ENCODE assay signal across 9 mouse cellular contexts in the genomic region with DNA sequence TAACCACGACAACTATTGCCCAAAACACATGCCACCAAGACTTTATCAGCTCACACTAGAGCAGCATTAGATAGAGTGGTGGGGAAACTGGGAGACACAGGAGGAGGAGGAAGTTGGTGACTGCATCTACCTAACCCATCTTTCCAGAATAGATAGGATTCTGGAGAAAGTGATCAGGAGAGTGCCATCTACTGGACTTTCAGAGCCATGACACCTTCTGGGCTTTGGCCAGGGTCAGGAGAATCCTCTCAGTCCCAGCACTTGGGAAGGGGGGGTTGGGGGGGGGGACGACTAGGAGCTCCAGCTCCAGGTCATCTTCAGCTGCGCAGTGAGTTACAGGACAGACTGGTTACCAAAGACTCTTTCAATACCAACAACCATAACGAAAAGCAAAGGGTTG. TPM values are rescaled to one million over a fixed set of nuclear protein-coding genes. Genes with fewer than 3 reads are reported as not detected.
DNase-seq lines count a peak whose midpoint lies in the region; ATAC-seq and TF ChIP-seq lines count a peak whose summit lies in the region.
"Had no signal": no experiment of that assay in that cellular context is flagged by ENCODE, and none has a peak within 500 bp of the region (broad histone marks: within the 10 kb centered on the region; RNA-seq: fewer than 3 reads in every experiment).

No protein-coding gene starts in this region.

- H3K27me3 ChIP-seq in forebrain, embryonic 15.5 days: no peaks in the 10 kb centered on the region
- H3K27me3 ChIP-seq: hindbrain, embryonic 15.5 days had no signal

- H3K27ac ChIP-seq in cortical plate, adult 2 months (ENCODE audit: insufficient read depth, low read length): no peak overlapping the region
- no peak overlapping the region for H3K27ac ChIP-seq in forebrain, embryonic 15.5 days (replicated peaks)
- H3K27ac ChIP-seq: hindbrain, embryonic 15.5 days had no signal

- peaks cover 36% of the 10 kb centered on the region for H3K36me3 ChIP-seq in forebrain, embryonic 15.5 days

- no peaks in the 10 kb centered on the region for H3K9me3 ChIP-seq in forebrain, embryonic 15.5 days
- H3K9me3 ChIP-seq: hindbrain, embryonic 15.5 days had no signal

- 45% methylated on average over 4 of the region's 4 CpGs for WGBS in forebrain, embryonic 15.5 days

- H3K4me2 ChIP-seq in forebrain, embryonic 15.5 days (replicated peaks): no peak overlapping the region
- H3K4me2 ChIP-seq: hindbrain, embryonic 15.5 days had no signal

- no peak overlapping the region for H3K4me3 ChIP-seq in cortical plate, adult 2 months (ENCODE audit: insufficient read depth, low read length)
- H3K4me3 ChIP-seq in forebrain, embryonic 15.5 days: no peak overlapping the region
- H3K4me3 ChIP-seq: hindbrain, embryonic 15.5 days had no signal

- H3K4me1 ChIP-seq in cortical plate, adult 2 months (ENCODE audit: control insufficient read depth, insufficient read depth, low read length): no peaks in the 10 kb centered on the region
- H3K4me1 ChIP-seq in forebrain, embryonic 15.5 days: no peaks in the 10 kb centered on the region

- peak; percentile 61 to 76 for DNase-seq in cerebellum, postnatal 10 days
- DNase-seq in cerebellum, adult 8-10 months: no peak
- peak; percentile 53 to 56 for DNase-seq in kidney, postnatal 4 days
- DNase-seq in kidney, adult 9 months: no peak
- peak; percentile 39 for DNase-seq in A20 (ENCODE audit: low read depth, low spot score)
- DNase-seq in ovary, postnatal 36 days (ENCODE audit: low spot score): no peak

- no peak for TF ChIP-seq POLR2A in cortical plate, adult 2 months (IDR thresholded peaks at IDR 0.05; ENCODE audit: extremely low read depth, insufficient read depth, low read length)

- ATAC-seq in forebrain, embryonic 15.5 days (replicated peaks): no peak

- TF ChIP-seq CTCF in cortical plate, adult 2 months (IDR thresholded peaks at IDR 0.05; ENCODE audit: extremely low read depth, insufficient read depth, low read length): peak; percentile 58

- H3K9ac ChIP-seq in forebrain, embryonic 15.5 days (replicated peaks): no peak overlapping the region
- H3K9ac ChIP-seq: hindbrain, embryonic 15.5 days had no signal

RNA-seq across cellular contexts. Expression of gene Tmem44, which starts 19.8 kb away (rescaled TPM):
- polyA plus RNA-seq in cortical plate, adult 2 months (2012; rRNA removed): 92.0 and 101 TPM in 2 replicates
- polyA plus RNA-seq in forebrain, embryonic 15.5 days (2015; fragmentation: Nextera tagmentation; extraction: Ambion mirVana): 89.0 and 89.6 TPM in 2 replicates

RNA-seq across cellular contexts. Expression of gene Lsg1, which starts 56.6 kb away (rescaled TPM):
- polyA plus RNA-seq in cortical plate, adult 2 months (2012; rRNA removed): 15.5 and 17.6 TPM in 2 replicates
- 56.2 and 59.4 TPM in 2 replicates for polyA plus RNA-seq in forebrain, embryonic 15.5 days (2015; fragmentation: Nextera tagmentation; extraction: Ambion mirVana)

Comparison
In these comparisons a context has a peak if more than half of its experiments do, and no peak if none do; other contexts are left out.
1. DNase-seq: peak in cerebellum, postnatal 10 days (2 of 2), kidney, postnatal 4 days (2 of 2) and A20 (single experiment); none in cerebellum, adult 8-10 months (single experiment), kidney, adult 9 months (single experiment) and ovary, postnatal 36 days (single experiment).